Mouse (Mus musculus) left cerebral cortex, postnatal 36 days (tissue): ENCODE results near the gene Pclo. TPM values are rescaled to one million over a fixed set of nuclear protein-coding genes. Genes with fewer than 3 reads are reported as not detected.
"Not testable (repeated sequence)": the region's sequence is repeated elsewhere in the genome, so short reads cannot be mapped to it uniquely, and the experiment has no call there.

Experiments
- DNase-seq, 2 experiments: peaks; one replicate each; pipeline ENCODE4 v3.0.0; 2021 to 2022; ENCODE audit warnings: low spot score in 2 of 2, mixed read lengths in 1 of 2
- intact Hi-C: fragments of 180-260 bp; cut with DNase I; formaldehyde crosslinking; loops from one replicate; pipeline ENCODE4 v1.15.1; 2025
- total RNA-seq, 2 experiments: library from RNA; stranded (reverse); gene quantifications; 2 replicates each; pipeline ENCODE4 v1.2.3; 2021

Pclo gene
- total RNA-seq, 2 experiments from 2014 or later = 144 to 159 TPM

DNA sequence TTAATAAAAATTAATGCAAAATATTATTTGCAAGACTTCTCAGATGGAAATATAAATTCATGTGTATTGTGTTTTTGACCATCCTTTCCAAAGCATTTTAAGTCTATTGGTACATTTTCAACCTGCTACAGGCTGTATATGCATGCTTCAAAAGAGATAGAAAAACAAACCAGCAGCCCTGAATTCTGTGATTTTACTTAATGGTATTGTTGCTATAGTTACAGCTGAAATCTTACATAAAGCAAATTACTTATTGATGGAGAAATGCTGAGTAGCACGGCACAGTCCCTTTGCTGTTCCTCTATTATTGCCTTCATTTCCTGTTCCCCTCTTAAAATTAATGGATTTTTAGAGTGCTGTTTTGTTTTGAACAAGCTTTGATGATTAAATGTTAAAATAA is 145.9 kb downstream of the Pclo start:
- intact Hi-C loops = loop anchor here (10.0 kb wide), 1 partner anchor 136 kb away; no protein-coding TSS in a partner anchor
- DNase-seq = no peak

DNA sequence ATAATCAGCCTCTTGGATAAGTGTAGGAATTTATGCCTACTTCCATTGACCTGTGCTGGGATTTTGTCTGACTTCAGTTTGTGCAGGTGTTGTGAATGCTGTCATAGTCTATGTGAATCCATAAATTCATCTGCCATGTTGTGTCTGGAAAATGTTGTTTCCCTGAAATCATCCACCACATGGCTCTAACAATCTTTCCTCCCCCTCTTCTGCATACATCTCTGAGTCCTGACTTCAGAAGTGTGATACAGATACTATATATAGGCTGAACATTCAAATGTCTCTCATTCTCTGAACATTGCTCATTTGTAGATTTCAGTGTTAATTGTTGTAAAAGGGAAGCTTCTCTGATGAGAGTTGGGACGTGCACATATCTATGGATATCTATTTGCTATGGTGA is 147.5 kb downstream of the Pclo start:
- DNase-seq = no peak
- intact Hi-C loops = loop anchor here (10.0 kb wide), 1 partner anchor 137 kb away; no protein-coding TSS in a partner anchor

DNA sequence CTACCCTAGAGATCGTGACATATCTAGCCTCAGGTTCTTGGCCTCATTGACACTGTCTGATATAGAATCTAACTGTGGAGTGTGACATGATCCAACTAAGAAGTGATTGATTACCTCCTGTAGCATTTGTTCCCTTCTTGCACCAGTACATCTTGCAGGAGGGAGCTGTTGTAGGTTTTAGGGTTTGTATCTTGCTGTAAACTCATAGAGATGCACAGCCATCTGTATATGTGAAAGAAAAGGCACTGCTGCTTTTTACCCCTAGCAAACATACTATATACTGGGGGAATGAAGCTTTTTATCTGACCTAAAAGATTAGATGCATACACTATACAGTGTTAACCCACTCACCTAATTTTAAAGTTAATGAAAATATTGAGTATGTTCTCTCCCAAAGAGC is 147.9 kb downstream of the Pclo start:
- DNase-seq = no peak
- intact Hi-C loops = loop anchor here (10.0 kb wide), 1 partner anchor 138 kb away; no protein-coding TSS in a partner anchor

DNA sequence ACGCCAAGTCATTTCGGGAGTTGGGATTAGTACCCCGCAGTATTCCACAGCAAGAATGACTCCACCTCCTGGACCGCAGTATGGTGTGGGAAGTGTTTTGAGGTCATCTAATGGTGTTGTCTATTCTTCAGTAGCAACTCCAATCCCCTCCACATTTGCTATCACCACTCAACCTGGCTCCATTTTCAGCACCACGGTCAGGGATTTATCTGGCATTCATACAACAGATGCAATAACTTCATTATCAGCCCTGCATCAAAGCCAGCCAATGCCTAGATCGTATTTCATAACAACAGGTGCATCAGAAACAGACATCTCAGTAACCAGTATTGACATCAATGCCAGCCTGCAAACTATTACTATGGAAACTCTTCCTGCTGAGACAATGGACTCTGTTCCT is 165.7 kb downstream of the Pclo start:
- intact Hi-C loops = no loop called here

DNA sequence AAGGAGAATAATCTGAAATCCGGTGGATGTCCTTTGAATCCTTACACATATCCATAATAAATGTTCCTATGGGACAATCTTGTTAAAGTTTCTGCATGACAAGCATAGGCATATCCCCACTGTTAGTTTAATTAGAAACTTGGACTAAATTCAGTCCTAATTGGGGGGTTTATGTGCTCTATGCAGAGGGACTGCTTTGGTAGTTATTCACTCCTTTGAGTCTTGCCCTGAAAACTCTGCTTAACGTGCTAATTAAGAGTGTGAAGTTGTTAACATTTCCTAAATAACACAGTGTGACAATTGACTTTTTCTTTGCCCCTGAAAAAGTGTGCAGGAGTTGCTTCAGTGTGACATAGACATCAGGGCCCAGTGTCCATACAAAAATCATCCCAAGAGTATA is 177.3 kb downstream of the Pclo start:
- intact Hi-C loops = loop anchor here (10.0 kb wide), 1 partner anchor 157 kb away; no protein-coding TSS in a partner anchor
- DNase-seq = no peak

More for the DNA sequence above, 165.7 kb downstream of the Pclo start:
- no peak for DNase-seq

DNA sequence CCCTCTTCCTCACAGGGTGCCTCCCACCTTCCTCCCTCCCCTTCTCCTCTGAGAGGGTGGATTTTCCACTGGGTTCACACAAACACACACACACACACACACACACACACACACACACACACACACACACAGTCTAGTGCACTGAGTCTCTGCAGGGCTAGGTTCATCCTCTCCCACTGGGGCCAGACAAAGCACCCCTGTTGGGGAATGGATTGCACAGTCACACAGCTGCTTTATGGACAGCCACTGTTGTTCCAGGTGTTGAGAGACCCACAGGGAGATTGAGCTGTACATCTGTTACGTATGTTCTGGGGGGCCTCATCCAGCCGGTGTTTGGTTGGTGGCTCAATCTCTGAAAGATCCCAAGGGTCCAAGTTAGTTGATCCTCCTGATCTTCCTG is 182.0 kb downstream of the Pclo start:
- intact Hi-C loops = loop anchor here (10.0 kb wide), 1 partner anchor 162 kb away; no protein-coding TSS in a partner anchor

DNA sequence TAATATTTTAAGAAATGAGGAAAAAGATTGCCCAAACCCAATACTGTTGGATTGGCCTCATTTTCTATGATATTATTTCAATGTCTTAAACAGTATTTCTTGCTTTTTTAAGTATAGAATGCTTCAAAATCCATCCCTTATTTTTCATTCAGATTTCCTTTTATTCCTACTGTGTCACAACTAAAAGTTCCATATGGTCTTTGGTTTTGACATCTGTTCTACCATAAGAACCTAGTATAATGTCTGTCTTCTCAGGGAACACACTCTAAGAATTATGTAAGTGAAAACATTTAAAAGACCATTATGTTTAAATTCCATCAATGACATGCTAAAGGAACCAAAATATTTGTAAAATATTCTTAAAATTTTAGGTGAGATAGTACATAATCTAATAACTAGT is 186.2 kb downstream of the Pclo start:
- DNase-seq = no peak
- intact Hi-C loops = no loop called here

More for the DNA sequence above, 182.0 kb downstream of the Pclo start:
- no peak for DNase-seq

DNA sequence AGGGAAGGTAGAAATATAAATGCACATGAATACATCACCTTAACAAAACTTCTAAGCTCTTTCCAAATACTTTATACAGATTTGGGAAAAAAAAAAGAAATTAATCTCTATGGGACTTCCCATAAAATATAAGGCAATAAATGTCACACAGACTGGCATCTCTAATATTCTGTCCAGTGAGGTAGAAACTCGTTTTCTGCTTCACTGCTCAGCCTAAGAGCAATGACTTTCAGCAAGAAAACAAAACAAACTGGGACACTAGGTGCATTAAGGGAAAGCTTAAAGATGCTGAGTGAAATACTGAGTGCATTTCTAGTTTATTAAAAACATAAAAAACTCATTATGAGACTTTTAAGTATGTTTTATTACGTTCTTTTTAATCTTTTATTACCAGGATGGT is 190.7 kb downstream of the Pclo start:
- intact Hi-C loops = no loop called here
- no peak for DNase-seq

DNA sequence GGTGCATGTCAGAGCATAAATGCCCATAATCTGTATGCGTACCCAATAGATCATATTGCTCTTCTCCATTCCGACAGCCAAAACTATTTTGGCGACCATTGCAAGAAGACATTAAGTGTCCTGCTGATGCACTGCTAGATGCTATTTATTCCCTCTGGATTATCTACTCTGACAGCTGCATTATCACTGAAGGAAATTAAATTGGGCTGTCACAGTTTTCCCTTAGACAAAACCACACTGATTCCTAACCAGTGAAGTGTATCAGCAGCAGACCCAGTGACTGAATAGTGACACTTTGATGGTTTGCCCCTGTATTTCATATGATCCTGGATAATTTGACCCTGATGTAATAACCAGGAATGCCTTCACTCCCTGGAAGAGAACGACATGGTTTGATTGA is 192.6 kb downstream of the Pclo start:
- no peak for DNase-seq
- intact Hi-C loops = no loop called here

DNA sequence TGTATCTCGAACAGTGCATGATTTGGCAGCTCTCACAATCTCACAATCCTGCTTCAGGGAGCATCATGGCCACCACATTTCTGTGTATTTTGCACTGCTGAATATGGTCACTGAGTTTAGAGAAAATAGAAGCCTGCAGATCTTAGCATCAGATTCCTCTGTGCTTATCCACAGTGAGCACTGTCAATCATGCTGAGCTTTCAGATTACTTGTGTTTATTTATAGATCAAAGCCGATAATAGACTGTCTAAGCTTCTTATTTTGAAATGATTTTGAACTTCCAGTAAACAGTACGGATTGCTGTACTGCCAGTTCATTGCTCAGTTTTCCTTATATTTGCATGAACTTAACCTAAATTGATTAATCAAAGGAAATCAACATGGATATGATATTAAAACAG is 208.9 kb downstream of the Pclo start:
- DNase-seq = no peak
- intact Hi-C loops = no loop called here

DNA sequence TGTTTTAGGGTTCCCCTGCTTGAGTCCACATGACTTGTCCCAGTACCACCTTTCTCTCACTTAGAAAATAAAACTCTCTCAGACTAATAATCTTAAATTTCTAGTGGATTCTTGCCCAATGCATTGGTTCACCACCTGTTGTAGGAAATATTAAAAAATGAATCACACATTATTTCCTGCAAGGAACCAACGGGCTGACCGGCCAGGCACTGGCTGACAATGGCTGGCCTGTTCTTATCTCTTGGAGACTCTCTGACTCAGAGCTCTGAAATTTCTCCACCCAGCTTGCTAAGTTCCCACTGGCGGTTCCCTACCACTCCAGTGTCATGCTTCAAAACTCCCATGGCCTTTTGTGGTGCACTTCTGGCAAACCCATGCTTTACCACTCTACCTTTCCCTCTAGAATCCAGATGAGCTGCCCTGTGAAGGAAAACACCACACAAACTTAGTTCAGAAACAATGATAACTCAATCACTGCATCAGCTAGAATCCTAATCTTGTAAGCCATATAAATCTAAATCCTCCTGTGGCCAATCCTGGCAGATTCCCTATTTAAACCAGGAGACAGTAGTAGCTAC is 214.0 kb downstream of the Pclo start:
- DNase-seq = no peak
- intact Hi-C loops = no loop called here

DNA sequence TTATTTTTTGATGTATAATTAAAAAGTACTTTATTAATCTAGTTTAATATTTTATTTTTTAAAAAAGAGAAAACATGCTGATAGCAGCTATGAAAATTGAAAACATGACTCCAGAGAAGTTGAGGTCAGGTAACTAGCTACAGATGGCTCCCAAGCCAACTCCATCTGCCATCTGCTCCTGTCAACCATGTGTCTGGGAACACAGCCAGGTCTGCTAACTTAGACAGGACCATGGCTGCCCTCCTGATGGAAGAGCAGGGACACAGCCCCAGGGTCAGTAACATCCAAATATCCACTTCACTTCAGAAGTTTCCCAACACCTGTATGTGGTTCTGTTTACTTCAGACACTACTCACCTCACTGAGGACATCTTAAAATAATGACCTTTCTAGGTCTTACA is 236.2 kb downstream of the Pclo start:
- DNase-seq = no peak
- intact Hi-C loops = no loop called here

DNA sequence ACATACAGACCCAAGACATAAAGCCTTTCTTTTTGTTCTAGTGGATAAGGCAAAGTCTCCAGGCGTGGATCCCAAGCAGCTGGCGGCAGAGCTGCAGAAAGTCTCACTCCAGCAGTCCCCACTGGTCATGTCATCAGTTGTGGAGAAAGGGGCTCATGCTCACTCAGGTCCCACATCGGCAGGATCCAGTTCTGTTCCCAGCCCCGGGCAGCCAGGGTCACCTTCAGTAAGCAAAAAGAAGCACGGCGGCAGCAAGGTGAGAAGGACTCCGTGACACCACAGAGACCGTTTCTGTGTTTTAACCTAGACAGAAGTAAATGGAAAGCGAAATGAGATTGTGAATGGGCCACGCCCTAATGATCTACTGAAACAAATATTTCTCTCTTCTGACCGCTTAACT is 252.0 kb downstream of the Pclo start:
- intact Hi-C loops = no loop called here
- no peak for DNase-seq

DNA sequence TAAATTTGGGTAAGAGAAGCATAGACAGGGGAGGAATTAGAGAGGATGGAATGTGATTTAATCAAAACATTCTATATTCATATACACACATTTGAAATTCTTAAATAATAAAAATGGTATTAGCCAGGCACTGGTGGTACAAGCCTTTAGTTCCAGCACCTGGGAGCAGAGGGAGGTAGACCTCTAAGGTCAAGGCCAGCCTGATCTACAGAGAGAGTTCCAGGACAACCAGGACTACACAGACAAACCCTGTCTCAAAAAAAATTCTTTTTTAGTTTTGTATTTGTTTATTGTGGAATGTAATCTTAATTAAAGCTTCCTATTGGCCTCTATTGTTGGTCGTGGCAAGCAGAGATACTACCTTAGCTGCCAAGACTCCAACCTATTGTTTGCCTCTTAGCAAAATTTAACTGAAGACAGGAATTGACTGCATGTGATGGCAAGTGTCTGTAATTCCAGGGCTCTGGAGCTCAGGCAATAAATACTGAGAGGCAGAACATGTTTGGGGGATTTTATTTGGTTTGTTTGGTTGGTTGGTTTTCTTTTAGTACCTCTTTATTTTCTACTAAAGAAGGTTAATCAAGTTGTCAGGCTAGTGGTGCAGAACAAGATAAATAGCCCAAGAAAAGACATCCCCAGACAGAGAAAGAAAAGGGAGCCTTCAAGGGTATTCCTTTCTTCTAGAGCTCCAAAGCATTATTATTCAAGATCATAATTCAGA is 267.8 kb downstream of the Pclo start:
- intact Hi-C loops = no loop called here
- DNase-seq = no peak

DNA sequence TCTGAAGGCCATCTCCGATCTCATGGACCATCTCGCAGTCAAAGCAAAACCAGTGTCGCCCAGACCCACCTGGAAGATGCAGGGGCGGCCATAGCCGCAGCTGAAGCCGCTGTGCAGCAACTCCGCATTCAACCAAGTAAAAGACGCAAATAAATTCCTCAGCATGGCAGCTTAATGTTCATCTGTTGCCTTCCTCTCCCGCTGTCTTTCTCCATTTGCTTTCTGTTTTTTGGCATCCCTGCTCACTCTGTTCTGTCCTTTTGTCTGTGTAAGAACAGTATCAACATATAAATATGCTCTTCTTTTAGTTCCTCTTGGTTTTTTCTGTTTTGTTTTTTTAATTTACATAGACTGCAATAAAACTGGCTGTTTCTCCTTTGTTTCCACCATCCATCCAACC is 279.2 kb downstream of the Pclo start:
- intact Hi-C loops = no loop called here
- no peak for DNase-seq

DNA sequence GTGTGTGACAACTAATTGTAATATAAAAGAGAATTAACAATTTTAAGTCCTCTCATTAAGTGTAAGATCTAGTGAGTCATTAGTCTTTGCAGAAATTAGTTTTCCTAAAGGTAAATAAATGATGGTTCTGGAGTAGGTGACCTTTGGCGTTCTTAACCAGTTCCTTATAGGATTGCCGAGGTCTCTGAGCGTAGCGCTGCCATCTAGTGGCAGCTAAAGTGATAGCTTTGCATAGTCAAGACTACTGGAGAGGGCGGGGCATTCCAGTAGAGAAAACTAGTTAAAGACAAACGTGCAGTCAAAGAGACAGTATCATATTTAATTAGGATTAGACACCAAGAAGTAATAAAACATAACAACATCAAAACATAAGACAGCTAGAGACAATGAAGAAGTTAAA is 292.4 kb downstream of the Pclo start:
- intact Hi-C loops = loop anchor here (5.0 to 10.0 kb wide), 2 partner anchors 292 to 415 kb away; partner anchors contain the start of gene Pclo
- DNase-seq = peak; percentile 30 to 31

DNA sequence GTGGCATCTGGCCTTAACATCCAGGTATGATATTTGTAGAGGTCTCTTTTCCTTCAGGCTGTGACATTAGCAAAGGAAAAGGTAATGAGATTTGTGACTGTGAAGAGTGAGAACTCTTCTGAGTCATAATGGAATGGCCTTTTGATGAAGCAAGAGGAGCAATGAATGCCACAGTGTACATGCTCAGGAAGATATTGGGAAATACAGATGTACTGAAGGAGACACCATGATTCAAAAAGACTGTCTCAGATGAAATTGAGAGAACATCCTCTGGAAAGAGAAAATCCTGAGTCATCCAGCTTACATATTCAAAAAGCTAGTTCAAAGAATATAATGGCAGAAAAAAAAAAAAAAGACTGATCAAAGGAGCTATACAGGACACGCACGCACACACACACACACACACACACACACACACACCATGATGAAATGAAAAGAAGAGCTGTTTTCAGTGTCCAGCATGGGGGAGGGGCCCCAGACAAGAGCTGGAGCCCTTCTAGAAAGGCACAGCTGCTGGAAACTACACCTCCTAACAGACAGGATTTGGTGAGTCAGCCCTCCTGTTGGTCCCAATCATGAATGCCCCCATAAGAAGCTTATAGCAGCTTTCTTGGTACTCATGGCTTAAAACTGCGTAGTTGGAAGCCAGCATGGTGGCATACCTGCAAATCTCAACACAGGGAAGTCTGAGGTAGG is 318.6 kb downstream of the Pclo start:
- DNase-seq = peak; percentile 9 to 25
- intact Hi-C loops = no loop called here

DNA sequence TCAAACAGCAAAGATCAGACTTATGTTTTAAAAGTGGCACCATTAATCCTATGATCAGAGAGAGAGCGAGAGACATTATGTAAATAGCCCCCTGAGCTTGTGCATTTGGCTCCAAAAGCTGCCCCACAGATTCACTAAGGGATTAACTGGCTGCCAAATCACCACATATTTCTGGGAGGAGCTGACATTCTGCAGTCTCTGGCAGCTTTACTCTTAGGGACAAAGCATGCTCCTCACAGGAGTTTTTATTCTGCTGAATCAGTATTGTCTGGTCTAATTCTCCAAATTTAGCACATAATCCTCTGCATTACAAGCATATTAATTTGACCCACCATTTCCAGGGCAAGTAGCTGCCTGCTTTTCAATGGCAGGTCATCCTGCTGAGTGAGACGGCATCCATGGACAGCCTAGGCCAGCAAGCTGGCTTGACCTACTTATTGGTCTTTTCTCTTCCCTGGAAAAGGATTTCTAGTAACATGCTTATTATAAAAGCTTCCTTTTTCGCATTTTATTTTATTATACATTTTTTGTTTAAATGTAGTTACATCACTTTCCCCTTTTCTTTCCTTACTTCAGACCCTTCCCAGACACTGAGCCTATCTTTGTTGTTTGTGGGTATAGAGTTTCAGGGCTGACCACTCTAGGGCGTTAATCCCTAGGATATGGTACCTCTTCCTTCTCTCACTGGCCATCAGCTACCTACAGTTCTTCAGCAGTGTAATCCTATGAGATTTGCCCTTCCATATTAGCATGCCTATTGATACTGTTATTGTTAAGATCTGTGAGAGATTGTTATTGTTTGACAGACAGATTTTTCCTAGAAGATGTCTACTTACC is 319.7 kb downstream of the Pclo start:
- DNase-seq = no peak
- intact Hi-C loops = no loop called here

DNA sequence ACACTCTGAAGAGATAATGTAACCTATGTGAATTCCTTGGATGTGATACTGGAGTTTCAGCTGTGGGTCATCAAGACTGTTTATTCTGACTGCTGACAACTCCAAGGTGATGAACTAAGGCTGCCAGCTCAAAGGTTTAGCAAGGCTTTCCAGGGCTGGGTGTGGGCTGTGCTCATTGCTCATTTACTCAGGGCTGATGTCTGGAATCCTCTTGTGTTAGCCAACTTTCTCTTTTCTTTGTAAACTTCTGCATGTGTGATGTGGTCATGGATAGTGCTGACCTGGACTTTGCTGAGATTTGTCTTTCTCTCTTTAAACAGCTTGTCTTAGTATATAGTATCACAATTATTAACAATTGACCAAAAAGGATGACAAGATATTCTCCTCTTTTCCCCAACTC is 338.9 kb downstream of the Pclo start:
- intact Hi-C loops = no loop called here

DNA sequence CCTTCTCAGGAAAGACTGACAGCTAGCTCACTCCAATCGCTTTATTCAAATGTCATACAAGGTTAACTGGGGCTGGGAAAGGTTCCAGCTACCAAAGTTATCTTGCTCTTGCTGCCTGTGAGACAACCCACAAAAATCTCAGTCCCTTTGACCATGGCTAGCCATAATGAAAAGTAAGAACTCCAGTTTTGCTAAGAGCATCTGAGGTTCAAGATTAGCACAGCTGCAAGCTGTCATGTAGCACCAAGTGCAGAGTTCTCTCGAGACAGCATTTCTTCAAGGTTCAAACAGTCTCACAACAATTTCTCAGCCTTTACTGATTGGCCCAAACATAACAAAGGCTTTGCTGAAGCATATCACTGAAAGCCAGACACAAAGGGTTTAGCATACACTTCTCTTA is 370.6 kb downstream of the Pclo start:
- DNase-seq, intact Hi-C loops: not testable (repeated sequence)

More for the DNA sequence above, 338.9 kb downstream of the Pclo start:
- DNase-seq = no peak
